Comparison of ENCODE assay signal across 8 mouse cellular contexts in genomic region chr10:61536130-61537035, GRCm38 (mm10). TPM values are rescaled to one million over a fixed set of nuclear protein-coding genes. Genes with fewer than 3 reads are reported as not detected.
A peak's percentile ranks its signal among the peaks of the same experiment; 100 is the strongest.
DNase-seq lines count a peak whose midpoint lies in the region; ATAC-seq lines count a peak whose summit lies in the region.

No protein-coding gene starts in this region.

- peak overlapping the region; percentile 91; the same call in 1 of the 2 replicates for H3K27ac ChIP-seq in forebrain, embryonic 14.5 days (ENCODE audit: low read depth, low read length)
- peak overlapping the region; percentile 40; the same call in 1 of the 2 replicates for H3K27ac ChIP-seq in limb, embryonic 10.5 days
- peak overlapping the region; percentile 49 for H3K27ac ChIP-seq in midbrain, embryonic 14.5 days (replicated peaks; ENCODE audit: low read depth, low read length)

- no peak overlapping the region for H3K9ac ChIP-seq in forebrain, embryonic 14.5 days (ENCODE audit: low read length)
- no peak overlapping the region for H3K9ac ChIP-seq in midbrain, embryonic 14.5 days (replicated peaks; ENCODE audit: low read length)

- DNase-seq in MEL-GATA-1-ER (ENCODE audit: extremely low read depth, low read depth): peak; percentile 92
- DNase-seq in adrenal gland, postnatal 4 days (ENCODE audit: low spot score in 2 of 2): peak; percentile 47 to 69
- peak; percentile 60 for DNase-seq in forebrain, embryonic 14.5 days (ENCODE audit: low spot score)
- DNase-seq in heart, postnatal 4 days: peak; percentile 81
- DNase-seq in limb, embryonic 10.5 days (ENCODE audit: low spot score): no peak
- peak; percentile 71 for DNase-seq in midbrain, embryonic 14.5 days
- peak; percentile 32 for DNase-seq in urinary bladder, postnatal 10 days (ENCODE audit: low spot score)
- DNase-seq in frontal cortex, postnatal 10 days (ENCODE audit: low spot score in 2 of 2): no peak

- no peak overlapping the region for H3K4me2 ChIP-seq in forebrain, embryonic 14.5 days (ENCODE audit: low read length)
- H3K4me2 ChIP-seq in midbrain, embryonic 14.5 days (ENCODE audit: low read length): no peak overlapping the region

- 29% methylated on average over 20 of the region's 20 CpGs for whole genome bisulfite sequencing in forebrain, embryonic 14.5 days
- WGBS in limb, embryonic 10.5 days: 76% methylated on average over 20 of the region's 20 CpGs
- WGBS in midbrain, embryonic 14.5 days: 40% methylated on average over 20 of the region's 20 CpGs

- no peaks in the 10 kb centered on the region for H3K27me3 ChIP-seq in forebrain, embryonic 14.5 days (replicated peaks; ENCODE audit: control insufficient read depth, insufficient read depth, low read length)
- H3K27me3 ChIP-seq in limb, embryonic 10.5 days (ENCODE audit: low read depth, poor library complexity, severe bottlenecking): no peaks in the 10 kb centered on the region
- H3K27me3 ChIP-seq in midbrain, embryonic 14.5 days (ENCODE audit: control insufficient read depth, insufficient read depth, low read length): no peaks in the 10 kb centered on the region

- no peaks in the 10 kb centered on the region for H3K36me3 ChIP-seq in forebrain, embryonic 14.5 days (ENCODE audit: control insufficient read depth, insufficient read depth, low read length)
- peaks cover 2% of the 10 kb centered on the region; the same call in 1 of the 2 replicates for H3K36me3 ChIP-seq in limb, embryonic 10.5 days
- H3K36me3 ChIP-seq in midbrain, embryonic 14.5 days (ENCODE audit: control insufficient read depth, insufficient read depth, low read length): no peaks in the 10 kb centered on the region

- H3K9me3 ChIP-seq in forebrain, embryonic 14.5 days (replicated peaks; ENCODE audit: control insufficient read depth, low read length): no peaks in the 10 kb centered on the region
- H3K9me3 ChIP-seq in limb, embryonic 10.5 days (replicated peaks): no peaks in the 10 kb centered on the region
- H3K9me3 ChIP-seq in midbrain, embryonic 14.5 days (ENCODE audit: control insufficient read depth, low read length): no peaks in the 10 kb centered on the region

- H3K4me1 ChIP-seq in forebrain, embryonic 14.5 days (ENCODE audit: control insufficient read depth, insufficient read depth, low read length): peaks cover 42% of the 10 kb centered on the region
- H3K4me1 ChIP-seq in limb, embryonic 10.5 days: peaks cover 33% of the 10 kb centered on the region
- H3K4me1 ChIP-seq in midbrain, embryonic 14.5 days (ENCODE audit: control insufficient read depth, insufficient read depth, low read length): peaks cover 51% of the 10 kb centered on the region

- 0 out of 2 replicates have a peak, but pooled peaks have one; percentile 18 for ATAC-seq in forebrain, embryonic 14.5 days
- peak; percentile 24; the same call in 1 of the 2 replicates for ATAC-seq in midbrain, embryonic 14.5 days (ENCODE audit: low FRiP score, low TSS enrichment)

- H3K4me3 ChIP-seq in forebrain, embryonic 14.5 days (ENCODE audit: low read depth, low read length): no peak overlapping the region
- H3K4me3 ChIP-seq in limb, embryonic 10.5 days: no peak overlapping the region
- no peak overlapping the region for H3K4me3 ChIP-seq in midbrain, embryonic 14.5 days (replicated peaks; ENCODE audit: low read depth, low read length)

RNA-seq across cellular contexts. Expression of gene Npffr1, which starts 58.9 kb away (rescaled TPM):
- under 1 TPM; 0.20 to 0.37 TPM for total RNA-seq in adrenal gland, postnatal 4 days (2021)
- 0.56 and 0.94 TPM in 2 replicates for polyA plus RNA-seq in forebrain, embryonic 14.5 days (2014; fragmentation: Nextera tagmentation; extraction: Ambion mirVana)
- under 1 TPM in 1 of 2 experiments, not detected in 1; 0.07 TPM for total RNA-seq in heart, postnatal 4 days (2021)
- 0.04 TPM in 1 of 2 replicates, not detected in the other for polyA plus RNA-seq in limb, embryonic 10.5 days (2016; fragmentation: Nextera tagmentation; extraction: Ambion mirVana)
- 0.87 and 0.98 TPM in 2 replicates for polyA plus RNA-seq in midbrain, embryonic 14.5 days (2014; fragmentation: Nextera tagmentation; extraction: Ambion mirVana)

Comparison
In these comparisons a context has a peak if more than half of its experiments do, and no peak if none do; other contexts are left out.
1. DNase-seq: peak in MEL-GATA-1-ER (single experiment), adrenal gland, postnatal 4 days (2 of 2), forebrain, embryonic 14.5 days (single experiment), heart, postnatal 4 days (single experiment), midbrain, embryonic 14.5 days (single experiment) and urinary bladder, postnatal 10 days (single experiment); none in limb, embryonic 10.5 days (single experiment) and frontal cortex, postnatal 10 days (0 of 2).
2. H3K27ac ChIP-seq: peak in every context shown above with its lines; median percentile 91 in forebrain, embryonic 14.5 days; 49 in midbrain, embryonic 14.5 days; 40 in limb, embryonic 10.5 days.